1 mouse cellular context compared by ENCODE assay signal in genomic region chr7:24399256-24400081, GRCm38 (mm10).
TF ChIP-seq lines count a peak whose summit lies in the region.

Gene Smg9, plus strand, starts transcription at chr7:24399619.

TF ChIP-seq in MEL, 35 proteins besides CTCF, POLR2A, EP300 and RAD21 (continued from another document):
- TF ChIP-seq MAX (IDR thresholded peaks at IDR 0.05; ENCODE audit: low read length) (peak; percentile 85), SIN3A (IDR thresholded peaks at IDR 0.05; ENCODE audit: low read length) (peak; percentile 78), MEF2A (IDR thresholded peaks at IDR 0.05; ENCODE audit: extremely low read depth, insufficient replicate concordance, low read depth, low read length, poor library complexity, severe bottlenecking) (no peak), USF2 (IDR thresholded peaks at IDR 0.05; ENCODE audit: borderline replicate concordance in 1 of 2, insufficient read depth in 1 of 2, low read depth in 1 of 2, low read length in 2 of 2) (no peak), MAFK (IDR thresholded peaks at IDR 0.05; ENCODE audit: borderline replicate concordance, low read depth, low read length) (no peak)
